Mouse (Mus musculus): Measurements from ENCODE around the gene Lats1. TPM values are rescaled to one million over a fixed set of nuclear protein-coding genes. Genes with fewer than 3 reads are reported as not detected.
"Not testable (repeated sequence)": the region's sequence is repeated elsewhere in the genome, so short reads cannot be mapped to it uniquely, and the experiment has no call there.

Gene Lats1
- polyA plus RNA-seq, 1 experiment from 2014 or later, result 20.6 TPM

DNA sequence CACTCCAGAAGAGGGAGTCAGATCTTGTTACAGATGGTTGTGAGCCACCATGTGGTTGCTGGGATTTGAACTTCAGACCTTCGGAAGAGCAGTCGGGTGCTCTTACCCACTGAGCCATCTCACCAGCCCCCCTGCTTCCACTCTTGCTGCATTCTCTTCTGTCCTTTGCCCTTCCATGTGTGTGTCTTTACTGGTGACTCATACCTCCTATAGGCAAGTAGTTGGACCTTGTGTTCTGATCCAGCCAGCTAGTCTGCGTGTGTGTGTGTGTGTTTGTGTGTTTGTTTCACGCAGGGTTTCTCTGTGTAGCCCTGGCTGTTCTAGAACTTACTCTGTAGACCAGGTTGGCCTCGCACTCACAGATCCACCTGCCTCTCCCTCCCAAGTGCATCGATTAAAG is 64.5 kb downstream of the Lats1 start:
- ATAC-seq (ENCODE audit: low FRiP score, low TSS enrichment); H3K9me3 ChIP-seq (ENCODE audit: control insufficient read depth, low read length); DNase-seq; H3K4me3 ChIP-seq (replicated peaks; ENCODE audit: low read depth, low read length); H3K27ac ChIP-seq (replicated peaks; ENCODE audit: low read depth, low read length); H3K4me1 ChIP-seq (ENCODE audit: control insufficient read depth, insufficient read depth, low read length); H3K27me3 ChIP-seq (ENCODE audit: control insufficient read depth, insufficient read depth, low read length); H3K4me2 ChIP-seq (ENCODE audit: low read length); H3K9ac ChIP-seq (replicated peaks; ENCODE audit: low read length): not testable (repeated sequence)
- peaks cover 70% of the 10 kb centered on the region for H3K36me3 ChIP-seq (ENCODE audit: control insufficient read depth, insufficient read depth, low read length)
- 97% methylated on average over 6 of the region's 6 CpGs for WGBS

DNA sequence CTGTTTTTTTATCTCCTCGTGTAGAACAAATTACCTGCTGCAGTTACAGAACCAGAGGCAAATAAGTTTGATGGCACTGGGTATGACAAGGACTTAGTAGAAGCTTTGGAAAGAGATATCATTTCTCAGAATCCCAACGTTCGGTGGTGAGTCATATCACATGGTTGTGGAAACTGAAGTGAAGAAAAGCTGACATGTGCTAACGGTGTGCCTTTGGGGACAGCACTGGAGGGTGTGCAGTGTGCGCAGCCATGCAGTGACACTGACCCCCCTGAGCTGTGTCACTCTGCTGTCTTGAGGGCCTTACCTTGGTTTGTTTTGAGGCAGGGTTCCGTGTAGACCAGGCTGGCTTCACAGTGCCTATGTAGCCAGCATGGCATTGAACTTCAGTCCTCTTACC is 67.7 kb downstream of the Lats1 start:
- Histone ChIP-seq H3K9me3 (ENCODE audit: control insufficient read depth, low read length) (no peaks in the 10 kb centered on the region), H3K36me3 (ENCODE audit: control insufficient read depth, insufficient read depth, low read length) (peaks cover 69% of the 10 kb centered on the region), H3K9ac (replicated peaks; ENCODE audit: low read length) (no peak overlapping the region), H3K4me1 (ENCODE audit: control insufficient read depth, insufficient read depth, low read length) (no peaks in the 10 kb centered on the region), H3K27ac (replicated peaks; ENCODE audit: low read depth, low read length) (no peak overlapping the region), H3K4me3 (replicated peaks; ENCODE audit: low read depth, low read length) (no peak overlapping the region), H3K4me2 (ENCODE audit: low read length) (no peak overlapping the region), H3K27me3 (ENCODE audit: control insufficient read depth, insufficient read depth, low read length) (no peaks in the 10 kb centered on the region)
- WGBS, result 93% methylated on average over 6 of the region's 6 CpGs
- ATAC-seq (ENCODE audit: low FRiP score, low TSS enrichment) (no peak), DNase-seq (no peak)

DNA sequence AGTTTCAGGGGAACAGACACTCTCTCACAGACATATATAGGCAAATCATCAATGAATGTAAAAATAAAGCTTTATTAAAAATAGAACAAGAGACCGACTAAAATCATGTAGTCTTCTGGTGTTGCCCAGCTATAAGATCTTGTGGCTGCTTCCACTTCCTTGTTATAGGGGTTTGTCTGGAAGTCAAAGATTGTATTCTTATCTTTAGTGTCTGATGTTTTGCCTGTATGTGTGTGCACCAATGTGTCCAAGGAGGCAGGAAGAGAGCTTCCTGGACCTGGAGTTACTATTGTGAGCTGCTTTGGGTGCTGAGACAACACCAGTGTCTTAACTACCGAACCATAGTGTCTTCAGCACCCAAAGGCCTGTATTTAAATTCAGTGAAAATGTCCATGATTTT is 76.5 kb downstream of the Lats1 start:
- peaks cover 80% of the 10 kb centered on the region for H3K36me3 ChIP-seq (ENCODE audit: control insufficient read depth, insufficient read depth, low read length)

More for the DNA sequence above, 76.5 kb downstream of the Lats1 start:
- no peak overlapping the region for H3K9ac ChIP-seq (replicated peaks; ENCODE audit: low read length)
- no peak overlapping the region for H3K4me3 ChIP-seq (replicated peaks; ENCODE audit: low read depth, low read length)
- ATAC-seq (ENCODE audit: low FRiP score, low TSS enrichment) (no peak), DNase-seq (no peak)
- 96% methylated on average over 2 of the region's 2 CpGs for WGBS
- no peaks in the 10 kb centered on the region for H3K9me3 ChIP-seq (ENCODE audit: control insufficient read depth, low read length)
- no peaks in the 10 kb centered on the region for H3K27me3 ChIP-seq (ENCODE audit: control insufficient read depth, insufficient read depth, low read length)
- no peak overlapping the region for H3K4me2 ChIP-seq (ENCODE audit: low read length)
- no peak overlapping the region for H3K27ac ChIP-seq (replicated peaks; ENCODE audit: low read depth, low read length)
- H3K4me1 ChIP-seq (ENCODE audit: control insufficient read depth, insufficient read depth, low read length), result no peaks in the 10 kb centered on the region

Other genes with a start within 250 kb of the Lats1 start
- 0.07 and 0.80 TPM in 2 replicates for gene Ulbp1, start 207.6 kb upstream of the Lats1 start, polyA plus RNA-seq (2014; fragmentation: Nextera tagmentation; extraction: Ambion mirVana)
- 30.9 and 36.6 TPM in 2 replicates for gene Lrp11, start 91.4 kb upstream of the Lats1 start, polyA plus RNA-seq (2014; fragmentation: Nextera tagmentation; extraction: Ambion mirVana)
- 33.0 and 36.0 TPM in 2 replicates for gene Nup43, start 13.7 kb upstream of the Lats1 start, polyA plus RNA-seq (2014; fragmentation: Nextera tagmentation; extraction: Ambion mirVana)
- 156 and 169 TPM in 2 replicates for gene Pcmt1, start 78 bp upstream of the Lats1 start, polyA plus RNA-seq (2014; fragmentation: Nextera tagmentation; extraction: Ambion mirVana)
- 24.6 and 33.4 TPM in 2 replicates for gene Katna1, start 44.8 kb downstream of the Lats1 start, polyA plus RNA-seq (2014; fragmentation: Nextera tagmentation; extraction: Ambion mirVana)
- 39.4 and 48.1 TPM in 2 replicates for gene Ginm1, start 111.6 kb downstream of the Lats1 start, polyA plus RNA-seq (2014; fragmentation: Nextera tagmentation; extraction: Ambion mirVana)
- 51.9 and 54.7 TPM in 2 replicates for gene Ppil4, start 111.7 kb downstream of the Lats1 start, polyA plus RNA-seq (2014; fragmentation: Nextera tagmentation; extraction: Ambion mirVana)
- 0.13 TPM in 2 replicates for gene Zc3h12d, start 151.3 kb downstream of the Lats1 start, polyA plus RNA-seq (2014; fragmentation: Nextera tagmentation; extraction: Ambion mirVana)